Mouse (Mus musculus): ENCODE measurements around the gene Swsap1.

Gene Swsap1

GRCm38 (mm10) chr9:21968883-21969282 lies 13.3 kb downstream of the Swsap1 start:
- no peak for DNase-seq

GRCm38 (mm10) chr9:21969304-21969703 lies 13.7 kb downstream of the Swsap1 start:
- DNase-seq = no peak

DNA sequence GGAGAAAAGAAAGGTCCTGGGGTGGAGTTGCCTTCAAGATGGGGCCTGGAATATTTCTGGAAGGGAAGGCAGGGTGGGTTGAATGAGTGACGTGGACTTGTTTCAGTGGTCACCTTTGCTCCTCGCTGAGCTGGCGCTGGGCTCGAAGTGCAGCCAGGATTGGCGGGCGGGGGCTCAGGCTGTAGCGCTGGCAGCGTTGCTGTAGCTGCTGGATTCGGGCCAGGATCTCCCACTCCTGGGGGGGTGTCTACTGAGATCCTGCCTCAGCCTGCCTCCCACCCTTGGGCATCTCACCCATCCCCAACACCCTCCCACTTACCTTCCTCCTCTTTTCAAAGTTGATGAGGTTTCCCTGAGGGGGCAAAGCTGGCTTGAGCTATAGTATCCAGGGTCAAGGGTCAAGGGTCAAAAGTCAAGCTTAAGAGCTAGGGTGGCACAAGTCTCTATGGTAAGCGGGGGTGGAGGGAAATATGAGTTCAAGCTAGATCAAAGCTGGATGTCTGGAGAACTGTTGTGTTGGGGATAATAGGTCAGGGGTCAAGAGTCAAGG lies 21.1 kb downstream of the Swsap1 start:
- no peak for DNase-seq

DNA sequence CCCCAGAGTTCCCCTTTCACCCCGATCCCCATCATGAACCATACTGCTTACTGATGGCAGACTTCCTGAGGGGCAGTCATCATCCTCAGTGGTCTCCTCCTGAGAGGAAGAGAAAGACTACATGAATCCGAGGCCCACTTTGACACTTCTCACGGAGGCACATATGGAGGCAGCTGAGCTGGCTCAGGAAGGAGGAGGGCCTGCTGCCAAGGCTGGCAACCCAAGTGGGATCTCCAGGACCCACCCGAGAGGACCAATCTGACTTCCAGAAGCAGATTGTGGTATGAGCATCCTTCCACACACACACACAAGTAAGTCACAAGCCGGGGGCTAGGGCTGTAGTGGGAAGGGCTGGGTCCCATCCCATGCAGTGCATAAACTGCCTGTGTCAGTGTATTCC lies 21.8 kb downstream of the Swsap1 start:
- DNase-seq = no peak

- peak in 1 of 2 experiments; percentile 49 for DNase-seq
Measured at GRCm38 (mm10) chr9:21977972-21978371, 22.4 kb downstream of the Swsap1 start.

DNA sequence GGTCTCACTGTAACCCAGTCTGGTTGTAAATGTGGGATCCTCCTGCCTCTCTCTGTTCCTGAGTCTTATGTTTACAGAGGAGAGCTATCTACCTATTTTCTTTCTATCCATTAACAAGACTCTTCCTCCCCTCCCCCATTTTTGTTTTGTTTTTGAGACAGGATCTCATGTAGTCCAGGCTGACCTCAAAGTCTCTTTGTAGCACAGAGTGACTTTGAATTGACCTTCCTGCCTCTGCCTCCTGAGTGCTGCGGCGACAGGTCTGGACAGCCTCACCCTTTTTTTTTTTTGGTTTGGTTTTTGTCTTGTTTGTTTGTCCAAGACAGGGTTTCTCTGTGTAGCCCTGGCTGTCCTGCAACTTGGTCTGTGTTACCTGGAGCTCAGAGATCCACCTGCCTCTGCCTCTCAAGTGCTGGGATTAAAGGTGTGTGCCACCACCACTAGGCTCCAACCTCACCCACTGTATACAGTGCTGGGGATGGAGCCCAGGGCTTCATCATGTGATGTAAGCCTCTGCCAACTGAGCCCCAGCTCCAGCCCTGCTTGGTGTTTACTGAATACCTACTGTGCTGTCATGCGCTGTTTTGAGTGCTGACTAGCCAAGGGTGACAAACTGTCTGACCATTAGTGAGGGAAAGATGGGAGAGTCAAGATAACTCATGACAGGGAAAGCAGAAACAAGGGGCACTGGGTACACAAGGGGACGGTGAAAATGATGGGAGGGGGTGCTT lies 23.0 kb downstream of the Swsap1 start:
- DNase-seq = peak; percentile 46 to 57

- DNase-seq = no peak
Measured at GRCm38 (mm10) chr9:21983911-21984310, 28.4 kb downstream of the Swsap1 start.

- peak in 1 of 2 experiments; percentile 18 for DNase-seq
Measured at GRCm38 (mm10) chr9:21987592-21988342, 32.2 kb downstream of the Swsap1 start.

DNA sequence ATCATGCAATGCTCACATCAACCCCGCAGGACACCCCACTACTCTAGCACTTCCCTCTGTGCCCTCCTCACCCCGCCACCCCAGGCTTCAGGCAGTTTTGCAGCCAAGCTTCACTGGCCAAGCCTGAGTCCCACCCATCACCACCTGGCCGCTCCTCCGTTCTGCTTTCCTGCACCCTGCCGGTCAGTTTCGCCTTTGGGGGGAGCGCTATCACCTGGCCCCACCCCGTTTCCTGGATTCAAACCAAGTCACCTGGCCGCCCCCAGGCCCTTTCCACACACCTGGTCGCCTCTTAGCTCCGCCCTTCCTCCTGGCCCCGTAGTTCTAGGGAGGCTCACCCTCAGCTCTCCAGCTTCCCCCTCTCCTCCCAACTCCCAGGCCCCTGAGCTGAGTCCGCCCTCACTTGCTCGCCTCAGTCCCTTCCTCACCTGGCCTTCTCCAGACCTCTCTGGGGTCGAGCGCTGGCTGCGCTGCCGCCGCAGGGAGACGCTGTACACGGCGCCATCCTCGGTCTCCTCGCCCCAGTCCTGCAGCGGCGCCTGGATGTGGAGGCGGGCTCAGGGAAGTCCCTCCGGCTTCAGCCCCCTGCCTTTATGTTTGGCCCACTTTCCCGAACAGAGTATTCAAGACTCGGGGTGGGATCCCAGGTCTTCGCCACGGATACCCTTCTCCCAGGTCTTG lies 33.0 kb downstream of the Swsap1 start:
- peak; percentile 77 to 86 for DNase-seq

GRCm38 (mm10) chr9:21989230-21990110 lies 33.9 kb downstream of the Swsap1 start, which contains the start of gene Rgl3:
Rgl3 (minus strand) TSS chr9:21989446.
- DNase-seq = peak; percentile 77 to 83

DNA sequence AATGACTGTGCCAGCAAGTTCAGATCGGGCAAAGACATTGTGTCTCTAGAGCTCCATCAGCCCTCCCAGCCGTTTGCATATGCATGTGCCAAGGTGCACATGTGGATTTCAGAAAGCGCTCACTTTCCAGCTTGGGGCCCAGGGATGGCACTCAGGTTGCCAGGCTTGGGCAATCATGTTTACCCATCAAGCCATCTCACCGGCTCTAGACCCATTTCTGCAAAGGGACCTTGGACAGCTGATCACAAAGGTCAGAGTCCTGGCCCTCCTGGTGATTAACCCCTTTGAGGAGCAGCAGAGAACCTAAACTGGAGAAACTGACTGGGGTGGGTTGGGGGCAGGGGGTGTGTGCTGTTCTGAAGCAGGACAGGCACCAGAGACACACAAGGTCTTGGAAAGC lies 36.7 kb downstream of the Swsap1 start:
- peak in 1 of 2 experiments; percentile 36 for DNase-seq

- no peak for DNase-seq
Measured at GRCm38 (mm10) chr9:21996178-21996867, 40.8 kb downstream of the Swsap1 start.

DNA sequence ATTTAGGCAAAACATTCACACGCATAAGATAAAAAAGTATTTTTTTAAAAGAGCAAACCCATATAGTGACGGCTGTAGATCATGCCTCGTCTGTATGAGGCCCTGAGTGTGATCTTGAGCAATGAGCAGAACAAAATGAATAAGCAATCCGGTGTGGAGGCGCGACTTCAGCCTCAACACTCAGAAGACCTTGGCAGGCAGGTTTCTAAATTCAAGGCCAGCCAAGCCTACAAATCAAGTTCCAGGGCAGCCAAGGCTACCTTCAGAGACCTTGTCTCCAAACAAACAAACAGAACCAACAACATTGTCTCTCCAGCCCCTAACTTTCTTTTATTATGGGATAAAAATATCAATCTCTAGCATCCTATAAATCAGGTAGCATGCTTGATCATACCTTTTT lies 44.7 kb downstream of the Swsap1 start:
- no peak for DNase-seq

- no peak for DNase-seq
Measured at GRCm38 (mm10) chr9:22001633-22002032, 46.1 kb downstream of the Swsap1 start.

DNA sequence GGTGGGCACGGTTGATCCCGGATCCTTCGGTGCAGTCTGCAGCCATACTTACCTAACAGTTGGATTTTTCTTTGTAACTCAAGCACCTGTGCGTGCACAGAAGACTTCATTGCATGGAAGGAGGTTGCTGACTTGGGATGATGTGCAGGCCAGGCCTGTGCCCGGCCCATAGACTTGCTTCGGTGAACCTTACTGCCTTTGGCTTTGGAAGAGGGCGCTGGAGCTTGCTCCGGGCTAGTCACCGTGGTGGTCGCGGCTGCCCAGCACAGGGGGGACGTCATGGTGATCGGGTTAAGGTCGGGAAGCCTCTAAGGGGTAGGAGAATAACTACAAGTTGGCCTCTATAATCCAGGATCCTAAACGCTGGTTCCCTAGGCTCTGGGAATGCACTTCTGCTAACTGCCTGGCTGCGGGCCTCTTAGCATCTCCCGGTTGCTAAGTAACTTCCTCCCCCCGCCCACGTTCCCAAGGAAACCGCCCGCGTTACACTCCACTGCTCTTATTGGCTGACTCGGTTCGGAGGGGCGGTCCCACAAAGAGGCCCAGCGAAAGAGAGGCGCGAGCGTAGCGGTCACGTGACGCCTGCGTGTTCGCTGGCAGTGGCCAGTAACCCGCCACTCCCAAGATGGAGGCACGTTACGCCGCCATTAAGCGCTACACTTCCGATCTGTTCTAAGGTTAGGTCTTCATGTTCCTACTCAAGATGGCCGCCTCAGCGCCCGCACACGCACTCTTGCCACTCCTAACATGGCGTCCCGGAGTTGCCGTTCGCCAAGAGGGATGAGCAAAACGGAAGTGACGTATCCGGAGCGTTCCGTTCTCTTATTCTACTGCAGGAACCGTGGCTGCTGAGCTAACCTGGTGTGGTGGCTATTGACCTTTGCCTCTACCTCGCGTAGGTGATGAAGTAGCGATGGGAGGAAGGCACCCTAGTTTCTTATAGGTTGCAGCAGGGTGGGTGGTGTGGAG lies 46.9 kb downstream of the Swsap1 start, which contains the start of the genes Ccdc151 and Prkcsh:
TSS of gene Ccdc151 (minus strand) at position 441 of the 969 bp plus-strand sequence.
TSS of gene Prkcsh (plus strand) at position 613 of the 969 bp plus-strand sequence.
- peak; percentile 100 for DNase-seq

DNA sequence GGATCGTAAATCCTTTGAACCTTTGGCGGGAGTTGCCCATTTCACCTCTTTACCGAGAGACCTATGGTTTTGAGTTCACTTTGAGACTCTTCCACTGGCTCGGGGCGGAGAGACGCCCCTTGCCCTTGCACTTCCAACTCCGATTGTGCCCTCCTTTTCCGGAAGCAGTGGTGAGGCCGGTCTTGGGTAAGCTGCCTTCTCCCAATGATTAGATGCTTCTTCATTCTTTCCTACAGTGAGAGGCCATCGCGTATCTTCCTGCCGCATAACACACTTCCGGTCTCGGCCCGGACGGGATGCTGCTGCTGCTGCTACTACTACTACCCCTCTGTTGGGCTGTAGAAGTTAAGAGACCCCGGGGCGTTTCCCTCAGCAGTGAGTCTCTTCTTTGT lies 47.6 kb downstream of the Swsap1 start:
- DNase-seq = no peak

DNA sequence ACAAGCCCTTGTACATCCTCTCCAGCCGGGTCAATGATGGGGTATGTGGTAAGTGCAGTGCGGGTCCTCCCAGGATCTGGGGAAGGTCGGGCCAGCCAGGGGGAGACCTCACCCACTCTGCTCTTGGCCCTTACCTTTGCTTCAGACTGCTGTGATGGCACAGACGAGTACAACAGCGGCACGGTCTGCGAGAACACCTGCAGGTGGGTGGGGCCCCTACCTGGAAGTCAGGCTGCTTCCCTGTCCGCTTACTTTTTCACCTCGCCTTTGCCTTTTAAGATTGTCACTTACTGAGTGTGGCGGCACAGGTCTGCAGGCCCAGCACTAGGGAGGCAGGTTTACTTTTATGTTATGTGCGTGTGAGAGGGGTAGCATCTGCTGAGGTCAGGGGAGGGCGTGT lies 49.0 kb downstream of the Swsap1 start:
- no peak for DNase-seq

All from kidney, adult 8-10 months (tissue).